Mouse (Mus musculus) ES-Bruce4 (cell line): ENCODE measurements around the gene Zfp36l1.

Source experiments
- CTCF ChIP-seq: IDR thresholded peaks from one replicate; pipeline ENCODE4 v1.8.1; 2011; ENCODE audit warnings: low read depth, low read length
- EP300 ChIP-seq: IDR thresholded peaks from 2 replicates; pipeline ENCODE4 v1.6.1; 2011; ENCODE audit warnings: low read depth, low read length; ENCODE audit not compliant: insufficient read depth
- POLR2A ChIP-seq: IDR thresholded peaks from one replicate; pipeline ENCODE4 v1.8.1; 2011; ENCODE audit warnings: low read length; ENCODE audit not compliant: insufficient read depth

DNA sequence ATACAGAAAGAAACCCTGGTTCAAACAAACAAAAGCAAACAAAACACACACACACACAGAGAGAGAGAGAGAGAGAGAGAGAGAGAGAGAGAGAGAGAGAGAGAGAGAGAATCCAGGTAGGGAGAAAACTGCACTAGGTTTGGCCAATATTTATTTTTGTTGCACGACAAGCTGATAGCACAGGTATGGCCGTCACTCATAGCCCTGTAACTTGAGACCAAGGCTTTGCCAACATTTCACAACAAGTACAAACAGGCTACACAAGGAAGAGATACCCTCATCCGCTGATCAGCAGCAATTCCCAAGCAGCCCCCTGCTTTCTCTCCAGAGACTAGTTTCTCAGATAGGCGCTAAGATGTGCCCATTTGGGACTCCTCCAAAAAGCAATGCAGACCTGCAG, 9.7 kb downstream of the Zfp36l1 start:
- TF ChIP-seq CTCF (no peak), POLR2A (no peak), EP300 (no peak)
